Comparison of ENCODE assay signal across 2 mouse cellular contexts in genomic region chr5:3515477-3515876, GRCm38 (mm10).
TF ChIP-seq lines count a peak whose summit lies in the region.

No protein-coding gene starts in this region.

TF ChIP-seq in CH12.LX, 34 proteins besides CTCF, POLR2A, EP300 and RAD21:
- TF ChIP-seq SIN3A (IDR thresholded peaks at IDR 0.05; ENCODE audit: low read length) = no peak
- TF ChIP-seq ZC3H11A (IDR thresholded peaks at IDR 0.05; ENCODE audit: low read depth, low read length) = no peak
- TF ChIP-seq TBP (conservative IDR thresholded peaks at IDR 0.05; ENCODE audit: low read depth, low read length) = no peak
- TF ChIP-seq KAT2A (IDR thresholded peaks at IDR 0.05; ENCODE audit: insufficient replicate concordance, low read length) = no peak
- no peak for TF ChIP-seq JUND (conservative IDR thresholded peaks at IDR 0.05; ENCODE audit: low read depth, low read length)
- no peak for TF ChIP-seq BHLHE40 (IDR thresholded peaks at IDR 0.05; ENCODE audit: low read depth, low read length)
- no peak for TF ChIP-seq ELF1 (IDR thresholded peaks at IDR 0.05; ENCODE audit: low read depth, low read length)
- no peak for TF ChIP-seq NRF1 (IDR thresholded peaks at IDR 0.05; ENCODE audit: low read depth, low read length)
- TF ChIP-seq USF2 (conservative IDR thresholded peaks at IDR 0.05; ENCODE audit: low read depth, low read length) = no peak
- no peak for TF ChIP-seq RCOR1 (conservative IDR thresholded peaks at IDR 0.05; ENCODE audit: low read depth, low read length)
- no peak for TF ChIP-seq E2F4 (IDR thresholded peaks at IDR 0.05; ENCODE audit: insufficient replicate concordance, low read depth, low read length)
- no peak for TF ChIP-seq MXI1 (IDR thresholded peaks at IDR 0.05; ENCODE audit: low read depth, low read length)
- TF ChIP-seq MEF2A (IDR thresholded peaks at IDR 0.05; ENCODE audit: borderline replicate concordance, low read depth, low read length) = no peak
- TF ChIP-seq SMC3 (IDR thresholded peaks at IDR 0.05; ENCODE audit: low read depth, low read length) = no peak
- no peak for TF ChIP-seq HCFC1 (IDR thresholded peaks at IDR 0.05; ENCODE audit: low read depth, low read length)
- no peak for TF ChIP-seq JUN (IDR thresholded peaks at IDR 0.05; ENCODE audit: insufficient read depth, low read depth, low read length)
- TF ChIP-seq ZNF384 (IDR thresholded peaks at IDR 0.05; ENCODE audit: low read depth, low read length) = no peak
- no peak for TF ChIP-seq MYC (IDR thresholded peaks at IDR 0.05; ENCODE audit: low read depth, low read length)

TF ChIP-seq in MEL, 35 proteins besides CTCF, POLR2A, EP300 and RAD21:
- 0 out of 2 replicates have a peak, but pooled peaks have one; percentile 28 for TF ChIP-seq HCFC1 (IDR thresholded peaks at IDR 0.05; ENCODE audit: low read depth, low read length)
- peak; percentile 23; the same call in 1 of the 2 replicates for TF ChIP-seq MAX (IDR thresholded peaks at IDR 0.05; ENCODE audit: low read length)
- TF ChIP-seq ZMIZ1 (IDR thresholded peaks at IDR 0.05; ENCODE audit: low read depth, low read length) = no peak; the same call in 1 of the 2 replicates
- peak; percentile 49; the same call in 1 of the 2 replicates for TF ChIP-seq GATA1 (IDR thresholded peaks at IDR 0.05; ENCODE audit: low read depth, low read length)
